Mouse (Mus musculus) fibroblast of lung, adult 2 months (primary cell): Measurements from ENCODE around the gene Edf1.
"Not testable (repeated sequence)": the region's sequence is repeated elsewhere in the genome, so short reads cannot be mapped to it uniquely, and the experiment has no call there.

Source experiments
- DNase-seq: peaks from one replicate; pipeline ENCODE4 v3.0.0-alpha.2; 2011; ENCODE audit warnings: low read depth

Edf1 gene

GRCm38 (mm10) chr2:25557221-25557963, at the start of gene Edf1:
TSS of gene Edf1 (plus strand) at chr2:25557847.
- DNase-seq, result peak; percentile 65

- no peak for DNase-seq
Observed at GRCm38 (mm10) chr2:25509912-25510311, 47.7 kb upstream of the Edf1 start.

GRCm38 (mm10) chr2:25526510-25527302, 30.9 kb upstream of the Edf1 start:
- no peak for DNase-seq

GRCm38 (mm10) chr2:25533707-25534106, 23.9 kb upstream of the Edf1 start:
- peak; percentile 35 for DNase-seq

- DNase-seq, result peak; percentile 98
Observed at GRCm38 (mm10) chr2:25534178-25534865, 23.3 kb upstream of the Edf1 start.

GRCm38 (mm10) chr2:25534866-25535182, 22.8 kb upstream of the Edf1 start:
- no peak for DNase-seq

- no peak for DNase-seq
Observed at GRCm38 (mm10) chr2:25536531-25536930, 21.1 kb upstream of the Edf1 start.

- peak; percentile 96 for DNase-seq
Observed at GRCm38 (mm10) chr2:25540541-25540948, 17.1 kb upstream of the Edf1 start.

GRCm38 (mm10) chr2:25541644-25542367, 15.8 kb upstream of the Edf1 start:
- DNase-seq, result no peak

- no peak for DNase-seq
Observed at GRCm38 (mm10) chr2:25545996-25546810, 11.4 kb upstream of the Edf1 start.

GRCm38 (mm10) chr2:25546811-25547491, 10.7 kb upstream of the Edf1 start, which contains the start of gene Traf2:
TSS of gene Traf2 (minus strand) at chr2:25546940.
- DNase-seq, result peak; percentile 98

GRCm38 (mm10) chr2:25549021-25549991, 8.3 kb upstream of the Edf1 start:
- DNase-seq, result no peak

GRCm38 (mm10) chr2:25551186-25551585, 6.5 kb upstream of the Edf1 start:
- no peak for DNase-seq

GRCm38 (mm10) chr2:25553171-25553786, 4.4 kb upstream of the Edf1 start:
- DNase-seq, result not testable (repeated sequence)

- not testable (repeated sequence) for DNase-seq
Observed at GRCm38 (mm10) chr2:25555479-25555878, 2.2 kb upstream of the Edf1 start.

- no peak for DNase-seq
Observed at GRCm38 (mm10) chr2:25556296-25556695, 1.4 kb upstream of the Edf1 start.

GRCm38 (mm10) chr2:25557964-25558360, 315 bp downstream of the Edf1 start:
- no peak for DNase-seq

- DNase-seq, result no peak
Observed at GRCm38 (mm10) chr2:25558774-25559173, 1.1 kb downstream of the Edf1 start.

- no peak for DNase-seq
Observed at GRCm38 (mm10) chr2:25560551-25560950, 2.9 kb downstream of the Edf1 start.
